Comparison of ENCODE assay signal across 26 mouse cellular contexts in the genomic region with DNA sequence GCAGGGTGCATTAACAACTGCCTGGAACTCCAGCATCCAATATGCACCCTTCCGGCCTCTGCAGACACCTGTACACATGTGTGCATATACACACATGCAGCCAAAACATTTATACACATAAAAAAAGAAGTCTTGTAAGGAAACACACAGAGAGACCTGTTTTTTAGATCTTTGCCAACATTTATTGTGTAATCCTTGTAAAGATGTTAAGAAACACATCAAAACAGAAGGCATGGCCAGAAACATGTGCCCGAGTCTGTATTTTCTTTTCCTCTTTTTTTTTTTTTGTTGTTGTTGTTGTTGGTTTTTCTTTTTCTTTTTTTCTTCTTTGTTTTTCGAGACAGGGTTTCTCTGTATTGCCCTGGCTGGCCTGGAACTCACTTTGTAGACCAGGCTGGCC.
"Had no signal": no experiment of that assay in that cellular context is flagged by ENCODE, and none has a peak within 500 bp of the region (broad histone marks: within the 10 kb centered on the region; RNA-seq: fewer than 3 reads in every experiment).

No protein-coding gene starts in this region.

- H3K4me3 ChIP-seq: gastrocnemius, adult 2 months; heart, adult 2 months; heart, embryonic 13.5 days; heart, embryonic 15.5 days; hindbrain, embryonic 13.5 days; hindbrain, embryonic 15.5 days; kidney, embryonic 15.5 days; limb, embryonic 10.5 days; limb, embryonic 12.5 days had no signal

- H3K4me2 ChIP-seq: heart, embryonic 11.5 days; heart, embryonic 13.5 days; heart, embryonic 15.5 days; hindbrain, embryonic 13.5 days; hindbrain, embryonic 15.5 days; kidney, embryonic 15.5 days; limb, embryonic 12.5 days had no signal

- H3K27me3 ChIP-seq: heart, embryonic 13.5 days; heart, embryonic 15.5 days; hindbrain, embryonic 13.5 days; hindbrain, embryonic 15.5 days; kidney, embryonic 15.5 days; limb, embryonic 12.5 days had no signal

- H3K4me1 ChIP-seq: hindbrain, embryonic 13.5 days; hindbrain, embryonic 15.5 days; kidney, embryonic 15.5 days; limb, embryonic 10.5 days; limb, embryonic 12.5 days had no signal

- ATAC-seq: hindbrain, postnatal 0 days; intestine, embryonic 16.5 days had no signal

- DNase-seq: gastrocnemius, adult 2 months; gastrocnemius, postnatal 10 days; gastrocnemius, postnatal 25 days; heart, adult 11 months; heart, adult 2 months; heart, postnatal 14 days; heart, postnatal 36 days; kidney, adult 11 months; kidney, adult 2 months; kidney, adult 9 months; kidney, postnatal 14 days; kidney, postnatal 36 days; layer of hippocampus, adult 9-11 months; layer of hippocampus, postnatal 36 days; liver had no signal

- H3K9ac ChIP-seq: heart, embryonic 13.5 days; heart, embryonic 15.5 days; hindbrain, embryonic 13.5 days; hindbrain, embryonic 15.5 days; kidney, embryonic 15.5 days; limb, embryonic 12.5 days had no signal

- H3K27ac ChIP-seq: gastrocnemius, adult 2 months; heart, adult 2 months; heart, embryonic 13.5 days; heart, embryonic 15.5 days; hindbrain, embryonic 13.5 days; hindbrain, embryonic 15.5 days; hindbrain, postnatal 0 days; kidney, embryonic 15.5 days; kidney, postnatal 0 days; limb, embryonic 10.5 days; limb, embryonic 12.5 days had no signal

- H3K36me3 ChIP-seq: limb, embryonic 10.5 days had no signal

- H3K9me3 ChIP-seq: heart, embryonic 13.5 days; heart, embryonic 15.5 days; hindbrain, embryonic 13.5 days; hindbrain, embryonic 15.5 days; kidney, embryonic 15.5 days; limb, embryonic 10.5 days; limb, embryonic 12.5 days had no signal
